Mouse (Mus musculus) A20 (cell line): ENCODE data around the gene Sec14l4.

Experiments used
- DNase-seq: peaks from one replicate; pipeline ENCODE4 v3.0.0-alpha.2; 2011; ENCODE audit warnings: low read depth, low spot score

Sec14l4 gene

GRCm38 (mm10) chr11:4078267-4078933 is 47.1 kb downstream of the Sec14l4 start:
- DNase-seq = no peak

DNA sequence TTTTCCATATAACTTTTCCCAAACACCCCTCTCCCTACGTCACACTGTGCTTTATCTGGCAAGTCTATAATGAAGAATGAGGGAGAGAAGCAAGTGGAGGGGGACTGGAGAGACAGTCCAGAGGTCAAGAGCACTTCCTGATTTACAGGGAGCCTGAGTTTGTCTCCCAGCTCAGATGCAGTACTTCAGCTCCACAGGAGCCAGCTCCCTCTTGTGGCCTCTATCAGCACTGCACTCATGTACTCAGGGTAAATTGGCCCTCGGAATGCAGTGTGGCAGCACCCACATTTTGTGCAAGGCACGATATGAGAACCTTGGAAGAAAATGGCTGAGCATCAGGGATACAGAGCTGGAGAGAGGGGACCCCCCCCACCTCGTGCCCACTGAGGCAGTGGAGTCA is 49.0 kb downstream of the Sec14l4 start:
- peak; percentile 72 for DNase-seq

DNA sequence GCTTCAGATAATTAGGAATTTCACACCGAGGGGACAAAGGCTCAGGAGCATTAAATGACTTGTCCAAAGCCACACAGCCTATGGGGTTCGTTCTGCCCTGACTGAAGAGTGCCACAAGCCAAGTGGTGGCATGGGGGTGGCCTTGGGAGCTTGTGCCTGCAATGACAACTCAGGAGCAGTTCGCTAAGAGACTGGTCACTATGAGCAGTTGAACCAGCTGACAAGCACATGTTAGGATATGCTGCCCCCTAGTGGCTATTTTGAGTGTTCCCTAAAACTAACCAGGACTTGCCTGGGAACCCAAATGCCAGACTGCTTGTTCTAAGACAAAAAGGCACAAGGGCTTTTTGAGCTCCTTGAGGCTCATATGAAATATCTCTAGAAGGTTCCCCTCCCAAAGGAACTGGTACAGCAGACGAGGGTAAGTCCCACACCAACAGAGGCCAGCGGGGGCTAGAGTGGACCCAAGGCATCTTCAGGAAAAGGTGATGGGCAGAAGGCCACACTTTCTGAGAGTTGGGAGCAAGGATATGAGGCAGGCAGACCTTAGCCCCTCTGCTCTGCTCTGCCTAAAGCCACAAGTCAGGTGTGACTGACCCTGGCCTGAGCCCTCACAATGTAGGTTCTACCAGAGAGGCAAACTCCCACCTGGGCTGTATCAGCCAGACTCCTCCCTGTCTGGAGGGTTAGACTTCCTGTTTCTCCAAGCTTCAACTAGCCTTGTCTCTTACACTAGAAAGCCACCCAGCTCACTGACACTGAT is 52.2 kb downstream of the Sec14l4 start:
- DNase-seq = peak; percentile 70

DNA sequence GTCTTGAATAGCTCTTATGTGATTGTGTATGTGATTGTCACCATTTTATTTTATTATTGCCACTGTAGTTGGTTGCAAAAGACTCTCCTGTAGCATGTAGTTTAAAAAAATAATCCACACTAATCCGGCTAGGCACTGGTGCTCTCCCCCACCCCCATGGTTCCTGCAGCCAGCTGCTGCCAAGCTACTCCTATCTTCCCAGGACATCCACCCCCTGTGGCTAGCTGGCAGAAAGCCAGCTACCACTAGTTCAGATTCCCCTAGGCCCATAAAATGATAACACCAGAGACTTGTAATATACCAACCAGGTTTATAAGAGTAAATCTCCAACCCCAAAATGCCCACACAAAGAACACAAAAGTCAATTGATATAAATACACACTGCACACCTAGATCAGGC is 55.0 kb downstream of the Sec14l4 start:
- DNase-seq = no peak

GRCm38 (mm10) chr11:4087267-4087666 is 56.0 kb downstream of the Sec14l4 start:
- no peak for DNase-seq

DNA sequence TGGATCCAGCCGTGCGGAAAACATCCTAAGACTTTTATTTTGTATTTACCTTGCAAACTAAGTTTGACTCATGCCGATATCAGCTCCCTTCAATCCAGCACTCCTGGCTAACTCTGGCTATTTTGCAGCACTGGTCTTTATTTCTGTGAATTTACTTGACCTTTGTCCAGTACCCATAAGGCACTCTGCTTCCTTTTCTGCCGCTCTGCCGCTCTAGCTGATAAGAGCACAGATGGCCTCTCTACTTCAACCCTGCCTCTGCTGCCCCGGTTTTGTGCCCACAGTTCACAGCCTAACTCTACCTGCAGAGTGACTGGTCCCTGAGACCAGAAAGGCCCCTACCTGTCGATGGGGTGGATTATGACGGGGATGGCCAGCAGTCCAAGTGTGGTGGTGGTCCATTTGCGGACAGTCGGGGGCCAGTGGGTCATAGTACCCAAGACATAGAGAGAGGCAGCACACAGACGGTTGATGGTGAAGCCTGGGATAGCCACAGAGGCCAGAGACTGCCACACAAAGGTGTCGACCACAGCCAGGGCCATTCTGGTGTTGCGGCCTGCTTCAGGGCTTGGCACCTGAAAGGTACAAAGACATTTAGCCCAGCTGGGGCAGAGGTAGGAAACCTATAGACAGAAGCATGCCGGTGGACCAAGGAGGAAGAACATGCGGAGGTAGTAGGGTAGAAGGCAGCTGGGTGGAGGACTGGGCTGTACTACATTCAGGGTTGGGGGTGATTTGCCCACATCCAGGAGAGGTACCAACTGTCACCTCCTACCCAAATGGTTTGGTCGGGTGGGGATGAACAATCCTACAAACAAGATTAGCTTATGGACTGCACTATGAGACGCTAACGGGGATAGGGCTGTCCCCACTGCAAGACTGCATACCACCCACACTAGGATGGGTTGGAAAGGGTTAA is 62.5 kb downstream of the Sec14l4 start:
- no peak for DNase-seq

DNA sequence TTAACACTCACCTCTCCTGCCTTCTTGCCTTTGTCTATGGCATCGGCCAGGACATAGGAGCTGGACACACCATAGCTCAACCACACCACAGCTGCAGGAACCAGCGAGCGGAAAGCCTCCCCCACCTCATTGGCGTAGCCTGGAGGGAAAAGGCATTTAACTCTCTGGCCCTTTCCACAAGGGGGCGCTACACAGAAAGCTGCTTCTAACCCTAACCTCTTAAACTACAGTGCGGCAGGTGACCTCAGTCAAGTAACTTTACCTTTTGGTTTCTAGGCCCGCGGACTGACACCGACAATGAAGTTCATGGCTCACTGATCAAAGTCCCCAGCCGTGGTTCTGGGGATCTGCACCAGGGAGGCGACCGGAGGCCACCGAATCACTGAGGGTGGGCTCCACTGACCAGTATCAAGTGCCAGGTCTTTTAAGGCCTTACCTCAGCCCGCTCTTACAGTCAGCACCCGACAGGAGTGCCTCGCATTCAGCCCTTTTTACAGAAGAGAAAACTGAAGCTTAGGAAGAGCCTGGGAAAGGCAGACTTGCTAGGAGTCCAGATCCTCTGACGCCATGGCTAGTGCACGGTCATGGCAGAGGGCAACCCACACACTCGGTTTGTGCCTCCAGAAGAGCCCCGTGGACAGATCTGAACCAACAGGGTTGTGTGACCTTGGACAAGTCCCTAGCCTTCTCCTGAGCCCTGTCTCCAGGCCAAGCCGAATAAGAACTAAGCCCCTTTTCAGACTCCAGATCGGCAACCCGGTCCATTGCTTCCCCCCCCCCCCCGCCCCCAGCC is 63.3 kb downstream of the Sec14l4 start:
- peak; percentile 92 for DNase-seq

GRCm38 (mm10) chr11:4095171-4096053 is 64.2 kb downstream of the Sec14l4 start, which contains the start of gene Mtfp1:
TSS of gene Mtfp1 (minus strand) at chr11:4095445.
- peak; percentile 77 for DNase-seq

- peak; percentile 100 for DNase-seq
These were observed 65.1 kb downstream of the Sec14l4 start for GRCm38 (mm10) chr11:4096054-4096984.

- DNase-seq = no peak
These were observed 65.9 kb downstream of the Sec14l4 start for GRCm38 (mm10) chr11:4097091-4097621.
